Mouse (Mus musculus): ENCODE results near the gene Pigyl.
"Not testable (repeated sequence)": the region's sequence is repeated elsewhere in the genome, so short reads cannot be mapped to it uniquely, and the experiment has no call there.

The Pigyl gene

DNA sequence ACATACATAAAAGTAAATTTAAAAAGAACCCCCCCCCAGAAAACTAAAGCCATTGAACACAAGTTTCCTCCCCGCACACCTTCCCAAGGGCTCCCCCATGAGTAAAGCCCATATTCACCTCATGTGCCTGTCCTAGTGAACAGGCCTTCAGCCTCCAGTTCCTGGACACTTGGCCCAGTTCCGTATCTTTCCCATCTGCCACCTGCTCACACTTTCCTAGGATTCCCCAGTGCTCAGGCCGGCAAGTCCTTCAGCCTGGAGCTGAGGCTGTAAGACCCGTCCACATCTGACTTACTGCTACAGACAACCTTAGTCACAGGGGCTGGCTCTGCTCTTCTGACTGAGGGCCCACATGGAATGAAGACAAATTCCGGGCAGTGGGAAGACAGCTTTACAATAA is 16.9 kb upstream of the Pigyl start:
- DNase-seq = peak; percentile 62

DNA sequence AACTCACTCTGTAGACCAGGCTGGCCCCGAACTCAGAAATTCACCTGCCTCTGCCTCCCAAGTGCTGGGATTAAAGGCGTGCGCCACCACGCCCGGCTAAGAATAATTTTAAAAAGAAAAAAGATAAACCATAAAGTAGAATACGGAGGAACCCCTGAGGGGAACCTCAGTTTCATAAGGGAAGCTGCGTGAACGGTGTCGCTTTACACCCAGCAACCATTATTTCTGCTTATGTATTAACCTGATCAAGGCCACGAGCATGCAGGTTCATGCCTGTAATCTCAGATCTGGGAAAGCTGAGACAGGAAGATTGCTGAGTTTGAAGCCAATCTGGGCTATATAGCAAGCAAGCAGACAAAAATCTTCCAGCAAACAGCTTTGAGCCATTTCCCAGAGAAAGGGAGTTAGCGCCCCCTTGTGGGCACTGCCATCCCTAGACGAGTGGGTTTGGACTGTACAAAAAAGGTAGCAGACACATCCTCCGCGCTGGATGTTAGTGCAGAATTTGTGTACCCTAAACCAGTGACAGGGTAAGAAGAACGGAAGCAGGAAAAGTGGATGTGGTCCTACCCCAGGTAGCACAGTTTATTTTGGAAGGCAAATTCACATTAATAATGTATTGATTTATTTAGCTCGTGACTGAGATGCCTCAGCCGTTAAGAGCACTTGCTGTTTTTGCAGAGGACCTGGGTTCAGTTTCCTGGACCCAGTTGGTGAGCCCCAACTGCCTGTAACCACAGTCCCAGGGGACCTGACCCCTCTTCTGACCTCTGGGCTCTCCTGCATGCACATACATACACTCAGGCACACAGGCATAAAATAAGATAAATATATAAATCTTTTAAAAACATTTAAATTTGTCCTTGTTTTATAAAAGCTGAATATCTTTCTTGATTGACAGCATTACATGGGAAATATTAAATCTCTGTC is 13.3 kb upstream of the Pigyl start:
- DNase-seq = peak; percentile 85

DNA sequence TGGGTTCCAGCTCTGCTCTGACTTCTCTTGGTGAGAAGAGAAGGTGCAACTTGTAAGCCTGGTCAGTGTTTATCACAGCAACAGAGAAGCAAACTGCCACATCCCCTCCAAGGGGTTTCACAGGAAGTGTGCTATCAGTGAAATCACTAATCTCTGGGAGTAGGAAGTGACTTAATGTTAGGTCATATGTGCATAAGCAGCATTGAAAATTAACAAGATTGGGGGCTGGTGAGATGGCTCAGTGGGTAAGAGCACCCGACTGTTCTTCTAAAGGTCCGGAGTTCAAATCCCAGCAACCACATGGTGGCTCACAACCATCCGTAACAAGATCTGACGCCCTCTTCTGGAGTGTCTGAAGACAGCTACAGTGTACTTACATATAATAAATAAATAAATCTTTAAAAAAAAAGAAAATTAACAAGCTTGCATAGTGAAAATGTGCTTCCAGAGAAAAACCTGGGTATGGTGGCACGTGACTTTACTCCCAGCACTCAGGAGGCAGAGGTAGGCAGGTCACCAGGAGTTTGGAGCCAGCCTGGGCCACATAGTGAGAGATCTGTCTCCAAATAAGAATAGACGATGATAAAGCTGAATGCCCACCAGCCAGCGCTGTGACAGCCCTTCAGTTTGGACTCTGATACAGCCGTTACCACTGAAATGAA is 12.2 kb upstream of the Pigyl start:
- DNase-seq = no peak

DNA sequence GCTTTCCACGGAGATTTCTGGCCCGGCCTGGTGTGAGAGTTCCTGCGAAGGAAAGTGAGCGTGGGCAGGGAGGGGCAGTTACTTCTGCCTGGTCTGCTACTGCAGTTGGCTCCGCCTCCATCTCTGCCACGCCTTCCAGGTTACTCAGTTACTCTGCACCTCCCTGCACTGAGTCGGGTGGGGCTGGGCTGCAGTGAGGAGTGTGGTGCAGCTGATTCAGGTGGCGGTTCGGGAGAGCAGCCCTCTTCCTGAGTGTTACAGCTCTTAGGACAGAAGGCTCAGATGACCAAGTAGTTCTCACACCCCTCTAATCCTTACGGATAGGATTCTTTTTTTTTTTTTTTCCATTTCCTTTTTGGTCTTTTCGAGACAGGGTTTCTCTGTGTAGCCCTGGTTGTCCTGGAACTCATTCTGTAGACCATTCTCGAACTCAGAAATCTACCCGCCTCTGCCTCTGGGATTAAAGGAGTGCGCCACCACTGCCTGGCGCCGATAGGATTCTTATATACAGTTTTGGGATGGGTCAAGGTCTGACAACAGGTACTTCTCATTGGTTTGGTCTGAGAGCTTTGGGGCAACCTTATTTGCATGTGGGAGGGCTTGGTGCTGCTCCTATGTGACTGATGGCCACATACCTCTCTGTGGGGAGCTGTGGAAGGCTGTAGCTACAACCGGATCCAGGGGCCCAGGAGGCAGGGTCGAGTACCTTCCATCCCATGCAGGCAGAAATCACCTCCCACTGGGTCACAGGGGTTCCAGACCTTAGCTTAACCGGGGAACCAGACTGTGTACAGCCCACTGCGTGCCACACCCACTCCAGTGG is 7.0 kb upstream of the Pigyl start:
- DNase-seq = no peak

DNA sequence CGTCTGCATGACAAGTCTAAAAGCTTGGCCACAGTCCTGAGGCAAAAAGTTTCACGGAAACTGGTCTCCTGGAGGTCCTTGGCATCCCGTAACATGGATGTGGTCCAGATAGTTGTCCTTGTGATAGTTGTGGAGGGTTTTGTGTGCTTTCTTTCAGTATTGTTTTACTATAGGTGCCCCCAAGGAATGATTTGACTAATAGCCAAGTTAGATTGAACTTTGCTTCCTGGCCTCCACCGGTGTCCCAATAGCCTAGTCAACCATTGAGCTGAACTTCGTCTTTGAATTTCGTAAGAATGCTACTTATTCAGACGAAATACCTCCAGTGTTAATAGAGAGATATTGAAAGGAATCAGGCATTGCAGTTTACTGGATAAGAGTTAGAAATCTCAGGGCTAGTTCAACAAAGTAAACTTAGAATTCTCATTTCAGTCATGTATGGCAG is 6.4 kb upstream of the Pigyl start:
- not testable (repeated sequence) for DNase-seq

DNA sequence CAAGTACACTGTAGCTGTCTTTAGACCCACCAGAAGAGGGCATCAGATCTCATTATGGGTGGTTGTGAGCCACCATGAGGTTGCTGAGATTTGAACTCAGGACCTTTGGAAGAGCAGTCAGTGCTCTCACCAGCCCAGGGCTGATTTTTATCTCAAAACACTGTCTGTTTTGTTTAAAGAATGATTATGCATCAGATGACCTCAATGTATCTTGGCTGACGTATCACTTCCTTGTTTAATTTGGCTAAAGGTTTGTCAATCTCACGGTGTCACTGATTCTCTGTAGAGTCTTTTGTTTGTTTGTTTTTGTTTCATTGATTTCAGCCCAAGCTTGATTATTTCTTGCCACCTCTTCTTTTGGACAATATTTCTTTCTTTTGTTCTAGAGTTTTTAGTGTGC is 5.7 kb upstream of the Pigyl start:
- no peak for DNase-seq

DNA sequence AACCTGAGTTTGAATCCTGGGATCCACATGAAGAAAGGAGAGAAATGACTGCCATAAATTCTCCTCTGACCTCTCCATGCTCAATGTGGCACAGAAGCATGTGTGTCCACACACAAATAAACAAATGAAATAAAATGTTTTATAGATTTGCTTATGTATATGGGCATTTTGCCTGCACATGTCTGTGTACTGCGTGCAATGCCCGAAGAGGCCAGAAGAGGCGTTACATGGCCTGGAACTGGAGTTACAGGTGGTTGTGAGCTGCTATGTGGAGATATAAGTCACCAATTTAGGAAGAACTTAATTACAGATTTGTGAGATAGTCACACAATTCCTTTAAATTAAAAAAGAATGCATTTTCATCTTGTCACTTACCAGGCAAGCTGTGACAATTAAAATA is 2.8 kb upstream of the Pigyl start:
- DNase-seq = no peak

DNA sequence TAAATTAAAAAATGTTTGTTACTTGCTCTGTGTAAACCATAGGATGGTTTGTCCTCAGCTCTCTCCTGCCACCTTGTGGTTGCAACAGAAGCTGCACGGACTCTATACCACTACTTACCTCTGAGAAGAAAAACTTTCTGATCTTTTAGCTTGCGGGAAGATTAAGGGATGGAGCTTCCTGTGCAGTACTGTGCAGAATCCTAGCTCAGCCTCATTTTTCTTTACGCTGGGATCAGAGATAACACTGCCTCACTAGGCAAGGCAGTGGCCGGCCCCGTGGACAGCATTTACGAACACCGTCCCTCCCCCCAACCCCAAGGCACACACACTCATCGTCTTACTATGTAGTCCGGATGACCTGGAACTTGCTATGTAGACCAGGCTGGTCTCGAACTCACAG is 1.0 kb upstream of the Pigyl start:
- peak; percentile 64 for DNase-seq

DNA sequence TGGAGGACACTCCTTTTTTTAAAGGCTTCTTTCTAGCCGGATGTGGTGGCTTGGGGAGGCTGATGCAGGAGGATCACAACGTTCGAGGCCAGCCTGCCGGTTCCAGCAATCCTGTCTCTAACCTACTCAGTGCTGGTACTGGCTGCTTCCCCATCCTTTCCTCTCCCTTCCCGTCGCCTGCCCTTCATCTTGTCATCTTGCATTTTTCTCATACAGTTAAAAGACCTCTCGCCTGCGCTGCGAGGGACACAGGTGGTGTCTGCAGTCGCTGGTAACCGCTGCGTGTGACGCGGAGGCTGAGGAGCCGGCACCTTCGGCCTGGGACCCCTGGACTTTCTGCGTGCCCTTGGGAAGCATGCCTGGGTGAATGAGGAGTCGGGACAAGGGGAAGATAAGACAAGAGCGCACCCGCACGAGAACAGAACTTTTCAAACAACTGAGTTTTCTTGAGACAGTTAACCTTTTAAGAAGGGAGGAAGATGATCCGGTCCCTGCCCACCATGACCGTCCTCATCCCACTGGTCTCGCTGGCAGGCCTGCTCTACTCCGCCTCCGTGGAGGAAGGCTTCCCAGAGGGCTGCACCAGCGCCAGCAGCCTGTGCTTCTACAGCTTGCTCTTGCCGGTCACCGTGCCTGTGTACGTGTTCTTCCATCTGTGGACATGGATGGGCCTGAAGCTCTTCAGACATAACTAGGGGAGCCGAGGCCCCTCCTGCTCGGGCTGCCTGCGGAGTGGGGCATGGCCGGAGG is 1.0 kb downstream of the Pigyl start:
- DNase-seq = peak; percentile 35

DNA sequence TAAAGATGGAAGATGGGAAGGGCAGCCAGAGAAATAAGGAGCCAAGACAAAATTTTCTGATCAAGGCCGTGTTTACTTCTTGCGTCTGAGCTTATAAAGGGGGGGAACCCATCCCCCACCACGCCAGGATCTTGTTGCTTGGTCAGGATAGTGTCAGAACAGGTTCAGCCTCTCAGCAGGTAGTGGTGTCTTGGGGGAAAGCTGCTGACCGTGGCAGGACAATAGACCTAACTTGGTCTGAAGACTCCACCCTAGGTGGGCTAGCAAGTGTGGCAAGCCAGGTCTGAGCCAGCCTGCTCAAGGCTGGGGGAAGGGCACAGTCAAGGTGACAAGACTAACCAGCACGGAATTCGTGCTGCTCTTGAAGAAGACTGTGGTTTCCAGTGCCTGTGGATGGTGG is 4.7 kb downstream of the Pigyl start:
- no peak for DNase-seq

DNA sequence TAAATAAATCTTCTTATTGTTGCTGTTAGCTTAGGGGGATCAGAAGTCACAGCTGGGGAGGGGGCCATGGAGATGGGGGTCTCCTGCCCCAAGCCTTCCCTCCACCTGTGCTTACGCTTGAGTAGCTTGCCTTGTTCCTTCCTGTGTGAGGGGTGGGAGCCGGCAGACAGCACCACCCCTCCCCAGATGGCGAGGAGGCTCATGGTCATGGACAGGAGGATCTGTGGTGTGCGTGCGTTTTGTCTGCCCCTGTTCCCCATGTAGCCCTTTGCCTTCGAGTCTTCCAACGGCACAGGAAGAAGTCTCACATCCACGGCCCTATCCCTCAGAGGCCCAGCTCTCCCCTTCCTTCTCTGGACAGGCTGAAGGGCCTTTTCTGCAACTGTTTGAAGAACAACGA is 5.7 kb downstream of the Pigyl start:
- DNase-seq = no peak

DNA sequence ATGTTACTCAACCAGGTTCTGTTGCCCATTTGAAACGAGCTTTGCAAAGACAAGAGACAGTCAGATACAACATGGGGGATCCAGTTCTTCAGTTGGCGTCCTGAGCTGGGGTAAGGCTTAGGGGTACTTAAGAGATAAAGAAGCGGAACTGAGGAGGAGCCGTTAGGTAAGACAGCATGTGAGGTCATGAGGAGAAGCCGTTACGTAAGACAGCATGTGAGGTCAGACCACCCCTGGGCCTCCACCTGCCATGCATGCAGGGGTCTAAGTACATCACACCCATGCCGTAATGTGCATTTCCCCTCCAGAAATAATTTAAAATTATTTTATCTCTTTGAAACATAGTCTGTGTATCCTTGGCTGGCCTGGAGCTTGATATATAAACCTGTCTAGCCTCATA is 6.3 kb downstream of the Pigyl start:
- DNase-seq = no peak

DNA sequence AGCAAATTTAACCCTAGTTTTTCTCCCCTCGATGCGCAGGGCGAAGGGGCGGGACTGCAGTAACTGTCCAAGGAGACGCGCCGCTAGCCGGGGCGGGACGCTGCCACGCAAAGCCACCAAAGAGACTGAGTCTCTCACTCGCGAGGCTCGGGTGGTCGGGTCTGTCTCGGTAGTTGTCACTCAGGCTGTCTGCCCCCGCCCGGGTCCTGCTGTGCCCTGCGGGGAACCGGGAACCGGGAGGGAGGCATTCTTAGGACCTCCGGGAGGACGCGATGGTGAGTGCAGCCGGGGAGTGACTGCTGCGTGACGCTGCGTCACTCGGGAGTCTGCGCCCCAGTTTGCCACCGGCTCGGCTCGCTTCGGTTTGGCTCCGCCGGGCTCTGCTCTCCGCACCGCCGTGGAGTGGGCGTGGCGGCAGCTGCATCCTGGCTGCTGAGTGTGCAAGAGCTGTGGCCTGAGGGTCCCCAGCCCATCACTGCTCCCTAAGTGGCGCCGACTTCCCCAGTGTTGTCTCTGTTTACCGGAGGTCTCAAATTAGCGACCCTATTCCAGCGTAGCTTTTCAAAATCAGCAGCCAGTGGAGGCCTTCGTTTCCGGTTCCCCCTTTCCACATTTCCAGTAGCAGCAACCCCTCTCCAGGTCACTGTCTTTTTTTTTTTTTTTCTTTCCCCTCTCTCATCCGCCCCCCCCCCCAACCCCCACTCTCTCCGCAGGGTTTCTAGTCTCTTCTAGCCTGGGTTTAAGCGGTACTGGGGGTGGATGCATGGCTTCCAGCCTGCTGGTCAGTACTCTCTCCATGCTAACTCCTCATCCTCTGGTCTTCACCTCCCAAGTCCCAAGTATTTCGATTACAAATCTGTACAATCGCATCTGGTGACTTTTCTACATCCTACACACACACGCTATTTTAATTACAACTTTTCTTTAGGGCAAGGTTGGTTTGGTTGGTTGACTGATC is 8.3 kb downstream of the Pigyl start:
- DNase-seq = peak; percentile 52

DNA sequence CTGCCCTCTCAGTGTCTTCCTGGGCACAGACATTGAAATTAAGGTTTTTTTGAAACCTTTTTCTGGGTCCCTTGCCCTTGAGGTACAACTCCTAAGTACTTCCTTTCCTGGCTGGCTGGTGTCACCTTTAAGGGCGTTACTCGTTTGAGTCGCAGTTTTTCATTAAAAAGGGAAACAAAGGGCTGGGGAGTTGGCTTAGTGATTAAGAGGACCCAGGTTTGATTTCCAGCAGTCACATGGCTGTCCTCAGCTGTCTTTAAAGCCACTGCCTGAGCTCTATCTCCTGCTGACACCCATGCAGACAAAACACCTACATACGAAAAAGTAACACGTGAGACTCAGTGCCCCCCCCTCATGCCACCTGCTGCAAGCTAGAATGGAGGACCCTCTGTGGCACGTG is 9.3 kb downstream of the Pigyl start:
- DNase-seq = no peak

DNA sequence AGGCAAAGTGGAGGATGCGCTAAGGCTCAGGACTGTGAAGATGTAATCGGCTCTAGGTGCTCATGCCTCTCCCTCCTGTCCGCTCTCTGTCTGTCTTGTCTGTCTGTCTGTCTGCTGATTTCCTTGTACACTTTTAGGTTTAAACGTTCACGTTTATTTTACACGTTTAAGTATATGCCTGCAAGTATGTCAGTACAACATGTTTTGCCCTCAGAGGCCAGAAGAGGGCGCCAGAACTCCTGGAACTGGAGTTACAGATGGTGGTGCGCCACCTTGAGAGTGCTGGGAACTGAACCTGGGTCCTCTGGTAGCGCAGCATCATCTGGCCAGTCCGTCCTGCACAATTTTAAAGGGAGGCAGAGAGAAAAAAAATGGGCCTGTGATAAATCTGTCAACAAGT is 10.0 kb downstream of the Pigyl start:
- DNase-seq = no peak

DNA sequence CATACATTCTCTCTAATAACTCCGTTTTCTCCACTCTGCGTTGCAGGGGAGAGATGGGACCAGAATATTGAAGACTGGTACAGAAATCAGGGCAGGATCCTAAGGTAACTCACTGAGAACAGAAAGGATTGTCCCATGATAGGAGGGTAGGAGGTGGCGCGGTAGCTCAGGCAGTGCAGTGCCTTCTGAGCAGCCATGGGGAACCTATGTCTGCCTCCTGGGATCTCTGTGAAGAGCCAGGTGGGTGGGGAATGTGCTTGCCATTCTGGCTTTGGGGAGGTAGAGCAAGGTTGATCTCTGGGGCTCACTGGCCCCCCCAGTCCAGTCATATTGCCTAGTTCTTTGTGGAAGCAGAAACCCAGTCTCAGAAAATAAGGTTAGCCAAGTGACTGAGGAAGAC is 11.1 kb downstream of the Pigyl start:
- no peak for DNase-seq

DNA sequence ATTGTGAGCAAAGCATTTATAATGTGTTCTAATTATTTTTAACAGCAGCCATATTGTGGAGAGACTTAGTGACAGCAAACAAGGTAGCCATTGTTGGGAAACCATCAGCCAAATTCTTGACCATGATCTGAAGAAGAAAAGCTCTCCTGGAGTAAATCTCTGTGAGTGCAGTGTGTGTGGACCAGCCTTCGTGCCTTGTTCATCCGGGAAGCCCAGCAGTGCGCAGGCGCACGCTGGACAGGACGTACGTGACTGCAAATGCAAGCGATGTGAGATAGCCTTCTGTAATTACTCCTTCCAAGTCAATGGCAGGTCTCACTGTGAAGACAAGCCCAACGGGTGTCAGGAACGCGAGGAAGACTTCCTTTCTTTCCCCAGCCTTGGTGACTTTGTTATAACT is 12.7 kb downstream of the Pigyl start:
- DNase-seq = no peak

DNA sequence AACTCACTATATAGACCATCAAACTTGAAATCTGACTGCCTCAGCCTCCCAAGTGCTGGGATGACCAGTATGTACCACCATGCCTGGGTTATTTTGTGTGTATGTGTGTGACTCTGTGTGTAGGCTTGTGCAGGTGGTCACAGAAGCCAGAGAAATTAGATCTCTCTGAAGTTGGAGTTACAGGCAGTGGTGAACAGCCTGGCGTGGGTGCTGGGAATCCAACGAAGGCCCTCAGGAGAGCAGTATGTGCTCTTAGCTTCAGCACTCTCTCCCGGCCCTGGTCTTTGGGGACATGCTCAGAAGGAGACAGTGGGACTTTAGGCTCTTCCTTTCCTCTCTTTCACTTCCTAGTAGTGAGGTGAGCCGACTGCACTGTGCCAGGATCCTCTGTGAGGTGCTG is 15.7 kb downstream of the Pigyl start:
- no peak for DNase-seq

DNA sequence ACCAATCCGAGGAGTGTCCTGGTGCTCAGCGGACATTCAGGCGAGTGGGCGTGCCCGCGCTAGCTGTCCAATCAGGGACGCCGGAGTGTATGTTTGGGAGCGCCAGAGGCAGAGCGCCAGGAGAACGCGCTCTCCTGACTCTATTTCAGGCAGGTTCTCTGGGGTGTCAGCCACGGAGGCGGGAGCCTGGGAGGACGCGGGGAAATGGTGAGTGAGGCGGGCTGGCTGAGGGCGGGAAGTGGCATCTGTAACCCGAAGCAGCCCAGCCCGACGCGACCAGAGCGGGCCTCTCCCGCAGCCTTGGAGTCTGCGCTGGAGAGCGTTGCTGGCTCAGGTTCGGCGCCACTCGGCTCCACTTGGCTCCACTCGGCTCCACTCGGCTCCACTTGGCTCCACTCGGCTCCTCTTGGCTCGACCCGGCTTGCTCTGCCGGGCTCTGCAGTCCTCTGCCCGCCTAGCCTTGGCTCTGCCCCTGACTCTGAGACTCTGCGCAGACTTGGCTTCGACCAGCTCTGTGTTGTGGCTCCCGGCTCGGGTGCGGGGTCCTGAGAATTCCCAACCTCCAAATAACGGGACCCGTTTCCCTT is 31.5 kb downstream of the Pigyl start, which contains the start of gene Zfp872:
TSS of gene Zfp872 (plus strand) at position 66 of the 587 bp plus-strand sequence.
- peak; percentile 71 for DNase-seq

DNA sequence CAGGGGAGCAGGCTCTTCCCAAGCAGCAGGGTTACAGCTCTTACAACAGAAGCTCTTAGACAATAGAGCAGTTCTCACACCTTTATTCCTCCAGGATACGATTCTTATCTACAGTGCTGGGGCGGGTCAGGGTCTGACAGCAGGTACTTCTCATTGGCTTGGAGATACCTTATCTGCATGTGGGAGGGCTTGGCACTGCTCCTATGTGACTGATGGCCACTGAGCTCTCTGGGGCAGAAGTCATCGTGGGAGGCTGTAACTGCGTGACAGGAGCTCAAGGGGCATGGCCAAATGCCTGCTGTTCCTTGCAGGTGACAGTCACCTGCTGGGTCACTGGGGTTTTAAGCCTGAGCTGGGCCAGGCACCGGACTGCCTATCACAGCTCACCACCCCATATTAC is 39.8 kb downstream of the Pigyl start:
- DNase-seq = no peak
